Comparison of ENCODE assay signal across 10 mouse cellular contexts in genomic region chr11:53132406-53133035, GRCm38 (mm10).
DNase-seq lines count a peak whose midpoint lies in the region; ATAC-seq lines count a peak whose summit lies in the region.
"Had no signal": no experiment of that assay in that cellular context is flagged by ENCODE, and none has a peak within 500 bp of the region (broad histone marks: within the 10 kb centered on the region; RNA-seq: fewer than 3 reads in every experiment).

No protein-coding gene starts in this region.

- H3K36me3 ChIP-seq in kidney, embryonic 15.5 days: no peaks in the 10 kb centered on the region
- no peaks in the 10 kb centered on the region for H3K36me3 ChIP-seq in hindbrain, embryonic 15.5 days
- H3K36me3 ChIP-seq in stomach, embryonic 15.5 days: no peaks in the 10 kb centered on the region
- H3K36me3 ChIP-seq: limb, embryonic 15.5 days had no signal

- peak overlapping the region; percentile 55 for H3K4me2 ChIP-seq in kidney, embryonic 15.5 days
- peak overlapping the region; percentile 38 for H3K4me2 ChIP-seq in hindbrain, embryonic 15.5 days
- peak overlapping the region; percentile 41; the same call in 1 of the 2 replicates for H3K4me2 ChIP-seq in stomach, embryonic 15.5 days
- H3K4me2 ChIP-seq: limb, embryonic 15.5 days had no signal

- WGBS in kidney, embryonic 15.5 days: 15% methylated on average over 23 of the region's 23 CpGs
- WGBS in hindbrain, embryonic 15.5 days: 25% methylated on average over 23 of the region's 23 CpGs
- 18% methylated on average over 23 of the region's 23 CpGs for WGBS in stomach, embryonic 15.5 days

- H3K4me3 ChIP-seq in kidney, embryonic 15.5 days (replicated peaks): peak overlapping the region; percentile 22
- no peak overlapping the region for H3K4me3 ChIP-seq in hindbrain, embryonic 15.5 days
- no peak overlapping the region for H3K4me3 ChIP-seq in stomach, embryonic 15.5 days (replicated peaks)
- H3K4me3 ChIP-seq: limb, embryonic 15.5 days had no signal

- H3K4me1 ChIP-seq in kidney, embryonic 15.5 days: peaks cover 13% of the 10 kb centered on the region
- peaks cover 11% of the 10 kb centered on the region for H3K4me1 ChIP-seq in hindbrain, embryonic 15.5 days (replicated peaks)
- 0 out of 2 replicates have a peak, but pooled peaks cover 5% of the 10 kb centered on the region for H3K4me1 ChIP-seq in stomach, embryonic 15.5 days

- no peaks in the 10 kb centered on the region for H3K9me3 ChIP-seq in kidney, embryonic 15.5 days (replicated peaks)
- H3K9me3 ChIP-seq in hindbrain, embryonic 15.5 days: no peaks in the 10 kb centered on the region
- no peaks in the 10 kb centered on the region for H3K9me3 ChIP-seq in stomach, embryonic 15.5 days
- H3K9me3 ChIP-seq: limb, embryonic 15.5 days had no signal

- H3K9ac ChIP-seq in kidney, embryonic 15.5 days: peak overlapping the region; percentile 18; the same call in 1 of the 2 replicates
- no peak overlapping the region for H3K9ac ChIP-seq in hindbrain, embryonic 15.5 days
- no peak overlapping the region for H3K9ac ChIP-seq in stomach, embryonic 15.5 days
- H3K9ac ChIP-seq: limb, embryonic 15.5 days had no signal

- 0 out of 2 replicates have a peak, but pooled peaks cover 8% of the 10 kb centered on the region for H3K27me3 ChIP-seq in kidney, embryonic 15.5 days
- no peaks in the 10 kb centered on the region for H3K27me3 ChIP-seq in hindbrain, embryonic 15.5 days
- H3K27me3 ChIP-seq in stomach, embryonic 15.5 days (replicated peaks): no peaks in the 10 kb centered on the region
- H3K27me3 ChIP-seq: limb, embryonic 15.5 days had no signal

- DNase-seq in kidney, adult 18-20 months: no peak
- no peak for DNase-seq in urinary bladder, postnatal 14 days (ENCODE audit: low spot score)
- DNase-seq in frontal cortex, postnatal 36 days (ENCODE audit: low spot score in 2 of 2): no peak
- no peak for DNase-seq in spleen, adult 18-20 months
- DNase-seq: cerebellum, postnatal 14 days had no signal

- H3K27ac ChIP-seq in kidney, embryonic 15.5 days: no peak overlapping the region
- peak overlapping the region; percentile 26 for H3K27ac ChIP-seq in hindbrain, embryonic 15.5 days (replicated peaks)
- H3K27ac ChIP-seq in stomach, embryonic 15.5 days: no peak overlapping the region
- H3K27ac ChIP-seq: limb, embryonic 15.5 days had no signal

- no peak for ATAC-seq in kidney, embryonic 15.5 days (replicated peaks; ENCODE audit: low FRiP score)
- ATAC-seq in activated CD4-positive, CD25-positive, alpha-beta regulatory T cell, adult 4 months: peak; percentile 60
- ATAC-seq in hindbrain, embryonic 15.5 days (ENCODE audit: low FRiP score, low read depth): peak; percentile 58; the same call in 1 of the 2 replicates
- no peak for ATAC-seq in stomach, embryonic 15.5 days (ENCODE audit: insufficient read depth, low FRiP score, low read depth)

Comparison
In these comparisons a context has a peak if more than half of its experiments do, and no peak if none do; other contexts are left out.
1. ATAC-seq: peak in activated CD4-positive, CD25-positive, alpha-beta regulatory T cell, adult 4 months (single experiment) and hindbrain, embryonic 15.5 days (single experiment); none in kidney, embryonic 15.5 days (single experiment) and stomach, embryonic 15.5 days (single experiment).
2. Peak in every context shown above with its lines, with median percentiles within 50 percentile points of each other: H3K4me2 ChIP-seq.